In the genomic region with DNA sequence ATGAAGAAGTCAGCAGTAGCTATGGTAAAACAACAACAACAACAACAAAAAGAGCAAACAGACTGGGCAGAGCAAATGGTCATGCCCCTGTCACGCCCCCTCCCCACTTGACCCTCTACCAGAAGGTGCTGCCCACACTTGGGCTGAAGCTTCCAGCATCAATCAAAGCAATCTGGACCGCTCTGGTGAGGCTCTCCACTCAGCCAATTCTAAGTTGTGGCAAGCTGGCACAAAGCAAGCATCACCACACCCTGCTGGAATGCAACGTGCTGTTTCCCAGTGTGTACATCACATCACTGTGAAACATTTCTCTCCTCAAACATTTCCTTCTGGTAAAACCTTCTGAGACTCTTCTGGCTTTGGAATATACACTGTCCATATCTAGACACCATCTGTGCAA, we compare ENCODE assay signal across 40 mouse cellular contexts. TPM values are rescaled to one million over a fixed set of nuclear protein-coding genes. Genes with fewer than 3 reads are reported as not detected.
"Had no signal": no experiment of that assay in that cellular context is flagged by ENCODE, and none has a peak within 500 bp of the region (broad histone marks: within the 10 kb centered on the region; RNA-seq: fewer than 3 reads in every experiment).

No protein-coding gene starts in this region.

- H3K9me3 ChIP-seq: heart, embryonic 13.5 days; heart, embryonic 15.5 days; hindbrain, embryonic 10.5 days; hindbrain, embryonic 12.5 days; intestine, embryonic 15.5 days; limb, embryonic 10.5 days; limb, embryonic 12.5 days; liver, embryonic 13.5 days; liver, embryonic 15.5 days had no signal

- H3K4me1 ChIP-seq: hindbrain, embryonic 10.5 days; hindbrain, embryonic 12.5 days; intestine, embryonic 15.5 days; limb, embryonic 10.5 days; limb, embryonic 12.5 days; liver, embryonic 13.5 days; liver, embryonic 15.5 days had no signal

- H3K27ac ChIP-seq: heart, embryonic 13.5 days; heart, embryonic 15.5 days; hindbrain, embryonic 10.5 days; hindbrain, embryonic 12.5 days; hindbrain, embryonic 14.5 days; intestine, embryonic 15.5 days; layer of hippocampus, adult 2 months; left cerebral cortex, adult 2 months; limb, embryonic 10.5 days; limb, embryonic 12.5 days; liver, embryonic 13.5 days; liver, embryonic 15.5 days had no signal

- H3K4me3 ChIP-seq: heart, embryonic 13.5 days; heart, embryonic 15.5 days; hindbrain, embryonic 10.5 days; hindbrain, embryonic 12.5 days; intestine, embryonic 15.5 days; layer of hippocampus, adult 2 months; left cerebral cortex, adult 2 months; limb, embryonic 10.5 days; limb, embryonic 12.5 days; liver, embryonic 13.5 days; liver, embryonic 15.5 days had no signal

- DNase-seq: gastrocnemius, postnatal 25 days; heart, postnatal 4 days; kidney, adult 18-20 months; kidney, adult 8-10 months; kidney, postnatal 10 days; kidney, postnatal 25 days; kidney, postnatal 4 days; liver; liver, embryonic 13.5 days; liver, postnatal 0 days; lung, adult 2 months had no signal

- ATAC-seq: hindbrain, embryonic 16.5 days; inflammation-experienced regulatory T-cells, adult 6 months; intestine, embryonic 15.5 days; intestine, postnatal 0 days; liver, postnatal 0 days had no signal

- H3K36me3 ChIP-seq: heart, embryonic 13.5 days; heart, embryonic 15.5 days; hindbrain, embryonic 10.5 days; hindbrain, embryonic 12.5 days; intestine, embryonic 15.5 days; limb, embryonic 10.5 days; limb, embryonic 12.5 days; liver, embryonic 13.5 days; liver, embryonic 15.5 days had no signal

- H3K4me2 ChIP-seq: heart, embryonic 11.5 days; heart, embryonic 13.5 days; heart, embryonic 15.5 days; hindbrain, embryonic 12.5 days; hindbrain, embryonic 14.5 days; intestine, embryonic 15.5 days; limb, embryonic 12.5 days; liver, embryonic 11.5 days; liver, embryonic 13.5 days; liver, embryonic 15.5 days had no signal

- H3K27me3 ChIP-seq: hindbrain, embryonic 12.5 days; intestine, embryonic 15.5 days had no signal

- H3K9ac ChIP-seq: heart, embryonic 13.5 days; heart, embryonic 15.5 days; hindbrain, embryonic 12.5 days; hindbrain, embryonic 14.5 days; intestine, embryonic 15.5 days; limb, embryonic 12.5 days; liver, embryonic 13.5 days; liver, embryonic 15.5 days; liver, postnatal 0 days had no signal

RNA-seq across cellular contexts. Expression of gene Slc13a5, which starts 6.3 kb away (rescaled TPM):
- total RNA-seq: gastrocnemius, adult 8-10 months; granulocyte monocyte progenitor cell, adult 5-6 weeks; heart, adult 8-10 months; heart, postnatal 25 days had no signal
- polyA plus RNA-seq: heart, postnatal 0 days; inflammation-experienced regulatory T-cells, adult 6 months; limb, embryonic 12.5 days; liver, embryonic 11.5 days; liver, embryonic 13.5 days; liver, embryonic 15.5 days; liver, postnatal 0 days; lung, adult 2 months had no signal

RNA-seq across cellular contexts. Expression of gene Fbxo39, which starts 40.9 kb away (rescaled TPM):
- total RNA-seq: gastrocnemius, adult 8-10 months; gastrocnemius, postnatal 25 days; gastrocnemius, postnatal 4 days; granulocyte monocyte progenitor cell, adult 5-6 weeks; heart, adult 8-10 months; heart, postnatal 25 days; heart, postnatal 4 days; layer of hippocampus, adult 2 months; layer of hippocampus, postnatal 10 days; layer of hippocampus, postnatal 25 days; left cerebral cortex, adult 2 months; left cerebral cortex, postnatal 14 days; left cerebral cortex, postnatal 36 days had no signal
- polyA plus RNA-seq: heart, embryonic 11.5 days; heart, embryonic 13.5 days; heart, embryonic 15.5 days; heart, postnatal 0 days; hindbrain, embryonic 10.5 days; hindbrain, embryonic 12.5 days; hindbrain, embryonic 14.5 days; hindbrain, embryonic 16.5 days; inflammation-experienced regulatory T-cells, adult 6 months; intestine, embryonic 15.5 days; intestine, postnatal 0 days; kidney, embryonic 14.5 days; kidney, embryonic 16.5 days; limb, embryonic 10.5 days; limb, embryonic 12.5 days; limb, embryonic 14.5 days; liver, embryonic 11.5 days; liver, embryonic 13.5 days; liver, embryonic 15.5 days; liver, postnatal 0 days had no signal
